Mouse (Mus musculus) neural tube, embryonic 13.5 days (tissue): ENCODE results near the gene Slc25a22. TPM values are rescaled to one million over a fixed set of nuclear protein-coding genes. Genes with fewer than 3 reads are reported as not detected.
"Not testable (repeated sequence)": the region's sequence is repeated elsewhere in the genome, so short reads cannot be mapped to it uniquely, and the experiment has no call there.

Experiments
- ATAC-seq: fragments of 200-750 bp; cut with Nextera tagmentation; 2 replicates; pipeline ENCODE4 v1.8.0; 2017; ENCODE audit warnings: low read depth, mild to moderate bottlenecking, moderate TSS enrichment, moderate library complexity
- H3K27ac ChIP-seq: fragments of 300-500 bp; sonication (generic); replicated peaks from 2 replicates; pipeline ENCODE4 v1.5.1; 2015; ENCODE audit warnings: moderate library complexity, mild to moderate bottlenecking, inconsistent platforms
- H3K27me3 ChIP-seq: fragments of 300-500 bp; sonication (generic); 2 replicates; pipeline ENCODE4 v1.6.1; 2015; ENCODE audit warnings: mild to moderate bottlenecking, inconsistent platforms
- H3K36me3 ChIP-seq: fragments of 300-500 bp; sonication (generic); 2 replicates; pipeline ENCODE4 v1.6.1; 2015; ENCODE audit warnings: mild to moderate bottlenecking, inconsistent platforms
- H3K4me1 ChIP-seq: fragments of 300-500 bp; sonication (generic); replicated peaks from 2 replicates; pipeline ENCODE4 v1.6.1; 2015; ENCODE audit warnings: inconsistent platforms
- H3K4me2 ChIP-seq: fragments of 300-500 bp; sonication (generic); 2 replicates; pipeline ENCODE4 v1.6.1; 2015; ENCODE audit warnings: inconsistent platforms, mild to moderate bottlenecking, moderate library complexity
- H3K4me3 ChIP-seq: fragments of 300-500 bp; sonication (generic); 2 replicates; pipeline ENCODE4 v1.5.1; 2015; ENCODE audit warnings: mild to moderate bottlenecking, inconsistent platforms
- H3K9ac ChIP-seq: fragments of 300-500 bp; sonication (generic); 2 replicates; pipeline ENCODE4 v1.6.1; 2015; ENCODE audit warnings: moderate library complexity, mild to moderate bottlenecking, inconsistent platforms
- H3K9me3 ChIP-seq: fragments of 300-500 bp; sonication (generic); 2 replicates; pipeline ENCODE4 v1.6.1; 2016; ENCODE audit warnings: inconsistent platforms
- WGBS: fragments of 180-500 bp; shearing (Covaris S2); methylation state at CpG from one replicate; pipeline ENCODE4 v1.1.7; 2015; 5-methylcytosine and 5-hydroxymethylcytosine counted together
- polyA plus RNA-seq: library from polyadenylated mRNA; unstranded; fragments of >200 nt; fragmentation: Nextera tagmentation; extraction: Ambion mirVana; gene quantifications from 2 replicates; pipeline ENCODE4 v1.2.1, GENCODE M21; 2015

Gene Slc25a22
- polyA plus RNA-seq, 1 experiment from 2014 or later = 66.7 TPM

GRCm38 (mm10) chr7:141413331-141413730 is 24.4 kb downstream of the Slc25a22 start:
- WGBS = 3% methylated on average over 16 of the region's 16 CpGs
- Histone ChIP-seq H3K4me3 (peak overlapping the region; percentile 77), H3K9me3 (no peaks in the 10 kb centered on the region), H3K4me2 (peak overlapping the region; percentile 78), H3K27ac (peak overlapping the region; percentile 92), H3K36me3 (peaks cover 33% of the 10 kb centered on the region), H3K27me3 (no peaks in the 10 kb centered on the region), H3K4me1 (peaks cover 21% of the 10 kb centered on the region), H3K9ac (peak overlapping the region; percentile 90)
- ATAC-seq = peak; percentile 49

- 88% methylated on average over 1 of the region's 1 CpGs for WGBS
- Histone ChIP-seq H3K27ac (no peak overlapping the region), H3K4me3 (no peak overlapping the region), H3K36me3 (peaks cover 41% of the 10 kb centered on the region), H3K27me3 (no peaks in the 10 kb centered on the region), H3K4me1 (peaks cover 21% of the 10 kb centered on the region), H3K9ac (no peak overlapping the region), H3K9me3 (no peaks in the 10 kb centered on the region), H3K4me2 (no peak overlapping the region)
- no peak for ATAC-seq
Measured at GRCm38 (mm10) chr7:141411667-141412066, 26.0 kb downstream of the Slc25a22 start.

GRCm38 (mm10) chr7:141410631-141411030 is 27.1 kb downstream of the Slc25a22 start:
- Histone ChIP-seq H3K27me3 (no peaks in the 10 kb centered on the region), H3K27ac (no peak overlapping the region), H3K9me3 (no peaks in the 10 kb centered on the region), H3K36me3 (peaks cover 41% of the 10 kb centered on the region), H3K4me2 (no peak overlapping the region), H3K4me3 (no peak overlapping the region), H3K9ac (no peak overlapping the region; the same call in 1 of the 2 replicates), H3K4me1 (peaks cover 21% of the 10 kb centered on the region)
- 93% methylated on average over 8 of the region's 8 CpGs for WGBS
- no peak for ATAC-seq

GRCm38 (mm10) chr7:141408833-141409232 is 28.9 kb downstream of the Slc25a22 start:
- 13% methylated on average over 11 of the region's 11 CpGs for WGBS
- Histone ChIP-seq H3K36me3 (peaks cover 53% of the 10 kb centered on the region), H3K4me3 (no peak overlapping the region), H3K27me3 (no peaks in the 10 kb centered on the region), H3K9me3 (no peaks in the 10 kb centered on the region), H3K4me2 (peak overlapping the region; percentile 18; the same call in 1 of the 2 replicates), H3K4me1 (peaks cover 14% of the 10 kb centered on the region), H3K27ac (no peak overlapping the region), H3K9ac (peak overlapping the region; percentile 53)
- no peak for ATAC-seq

- not testable (repeated sequence) for H3K4me1 ChIP-seq, H3K9ac ChIP-seq, ATAC-seq, H3K9me3 ChIP-seq, H3K4me3 ChIP-seq, H3K27me3 ChIP-seq, H3K27ac ChIP-seq, H3K4me2 ChIP-seq
- H3K36me3 ChIP-seq = peaks cover 61% of the 10 kb centered on the region
- 96% methylated on average over 7 of the region's 7 CpGs for WGBS
Measured at GRCm38 (mm10) chr7:141407670-141408069, 30.0 kb downstream of the Slc25a22 start.

- Histone ChIP-seq H3K9me3 (no peaks in the 10 kb centered on the region), H3K27ac (no peak overlapping the region), H3K4me2 (no peak overlapping the region), H3K4me3 (no peak overlapping the region), H3K36me3 (peaks cover 71% of the 10 kb centered on the region), H3K9ac (no peak overlapping the region), H3K27me3 (no peaks in the 10 kb centered on the region), H3K4me1 (peaks cover 5% of the 10 kb centered on the region; the same call in 1 of the 2 replicates)
- no peak for ATAC-seq
- WGBS = 83% methylated on average over 4 of the region's 4 CpGs
Measured at GRCm38 (mm10) chr7:141405466-141405865, 32.2 kb downstream of the Slc25a22 start.

GRCm38 (mm10) chr7:141403305-141403704 is 34.4 kb downstream of the Slc25a22 start:
- ATAC-seq = peak; percentile 15; the same call in 1 of the 2 replicates
- H3K36me3 ChIP-seq = peaks cover 71% of the 10 kb centered on the region
- no peak overlapping the region for H3K4me2 ChIP-seq
- H3K27ac ChIP-seq = no peak overlapping the region
- H3K9me3 ChIP-seq = no peaks in the 10 kb centered on the region
- H3K4me3 ChIP-seq = no peak overlapping the region
- H3K27me3 ChIP-seq = no peaks in the 10 kb centered on the region
- H3K9ac ChIP-seq = no peak overlapping the region
- 43% methylated on average over 5 of the region's 5 CpGs for WGBS
- H3K4me1 ChIP-seq = no peaks in the 10 kb centered on the region

GRCm38 (mm10) chr7:141395348-141395747 is 42.3 kb downstream of the Slc25a22 start:
- WGBS = 83% methylated on average over 1 of the region's 1 CpGs
- peaks cover 43% of the 10 kb centered on the region for H3K36me3 ChIP-seq
- no peak for ATAC-seq
- H3K27me3 ChIP-seq = peaks cover 2% of the 10 kb centered on the region; the same call in 1 of the 2 replicates
- H3K4me3 ChIP-seq = no peak overlapping the region
- peaks cover 17% of the 10 kb centered on the region for H3K4me1 ChIP-seq
- H3K27ac ChIP-seq = no peak overlapping the region
- no peak overlapping the region for H3K4me2 ChIP-seq
- H3K9ac ChIP-seq = peak overlapping the region; percentile 22; the same call in 1 of the 2 replicates
- no peaks in the 10 kb centered on the region for H3K9me3 ChIP-seq

- H3K9ac ChIP-seq = no peak overlapping the region
- peaks cover 7% of the 10 kb centered on the region for H3K27me3 ChIP-seq
- H3K4me3 ChIP-seq = no peak overlapping the region
- no peak overlapping the region for H3K4me2 ChIP-seq
- no peak overlapping the region for H3K27ac ChIP-seq
- ATAC-seq = no peak
- WGBS = 17% methylated on average over 6 of the region's 6 CpGs
- peaks cover 37% of the 10 kb centered on the region for H3K36me3 ChIP-seq
- H3K9me3 ChIP-seq = no peaks in the 10 kb centered on the region
- peaks cover 17% of the 10 kb centered on the region for H3K4me1 ChIP-seq
Measured at GRCm38 (mm10) chr7:141394771-141395170, 42.9 kb downstream of the Slc25a22 start.

- WGBS = 79% methylated on average over 7 of the region's 7 CpGs
- no peak for ATAC-seq
- H3K27ac ChIP-seq = no peak overlapping the region
- no peak overlapping the region for H3K4me2 ChIP-seq
- H3K9ac ChIP-seq = no peak overlapping the region
- peaks cover 17% of the 10 kb centered on the region for H3K4me1 ChIP-seq
- H3K9me3 ChIP-seq = no peaks in the 10 kb centered on the region
- H3K4me3 ChIP-seq = no peak overlapping the region
- peaks cover 31% of the 10 kb centered on the region for H3K36me3 ChIP-seq
- H3K27me3 ChIP-seq = peaks cover 11% of the 10 kb centered on the region
Measured at GRCm38 (mm10) chr7:141394158-141394557, 43.5 kb downstream of the Slc25a22 start.

GRCm38 (mm10) chr7:141392552-141393222 is 45.0 kb downstream of the Slc25a22 start:
- Histone ChIP-seq H3K4me1 (peaks cover 17% of the 10 kb centered on the region), H3K9ac (peak overlapping the region; percentile 80), H3K27ac (peak overlapping the region; percentile 87), H3K4me2 (peak overlapping the region; percentile 95), H3K36me3 (peaks cover 16% of the 10 kb centered on the region), H3K4me3 (peak overlapping the region; percentile 71), H3K27me3 (peaks cover 17% of the 10 kb centered on the region), H3K9me3 (no peaks in the 10 kb centered on the region)
- ATAC-seq = no peak; the same call in 1 of the 2 replicates
- WGBS = 30% methylated on average over 9 of the region's 9 CpGs

- H3K9me3 ChIP-seq = no peaks in the 10 kb centered on the region
- peak within 1 kb of the TSS; percentile 87 for H3K27ac ChIP-seq
- peaks cover 17% of the 10 kb centered on the region for H3K4me1 ChIP-seq
- peaks cover 11% of the 10 kb centered on the region for H3K36me3 ChIP-seq
- H3K4me3 ChIP-seq = peak within 1 kb of the TSS; percentile 71
- peak within 1 kb of the TSS; percentile 95 for H3K4me2 ChIP-seq
- peak within 1 kb of the TSS; percentile 80 for H3K9ac ChIP-seq
- under 1% methylated on average over 57 of the region's 57 CpGs for WGBS
- ATAC-seq = peak; percentile 92
- peaks cover 17% of the 10 kb centered on the region for H3K27me3 ChIP-seq
Measured at GRCm38 (mm10) chr7:141391625-141392551, 45.8 kb downstream of the Slc25a22 start, which contains the start of gene Taldo1. TSS of gene Taldo1 (plus strand) at chr7:141392199.
